Mouse (Mus musculus) ovary, postnatal 36 days (tissue): ENCODE results near the gene Gcnt2.
"Not testable (repeated sequence)": the region's sequence is repeated elsewhere in the genome, so short reads cannot be mapped to it uniquely, and the experiment has no call there.

ENCODE experiments used
- DNase-seq: peaks from one replicate; pipeline ENCODE4 v3.0.0; 2022; ENCODE audit warnings: low spot score, mixed read lengths

The Gcnt2 gene

DNA sequence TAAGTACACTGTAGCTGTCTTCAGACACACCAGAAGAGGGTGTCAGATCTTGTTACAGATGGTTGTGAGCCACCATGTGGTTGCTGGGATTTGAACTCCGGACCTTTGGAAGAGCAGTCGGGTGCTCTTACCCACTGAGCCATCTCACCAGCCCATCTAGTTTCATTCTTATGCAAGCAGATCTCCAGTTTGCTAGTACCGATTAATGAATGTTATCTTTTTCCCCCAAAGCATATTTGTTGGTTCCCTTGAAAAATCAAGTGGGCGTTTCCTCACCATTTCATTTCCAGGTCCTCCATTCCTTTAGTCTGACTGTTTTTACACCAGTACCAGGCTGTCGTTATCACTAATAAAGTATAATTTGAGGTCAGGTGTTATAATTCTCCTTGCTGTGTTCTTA, 139.0 kb downstream of the Gcnt2 start:
- not testable (repeated sequence) for DNase-seq

- peak; percentile 45 for DNase-seq
Observed at GRCm38 (mm10) chr13:41000140-41000925, 140.8 kb downstream of the Gcnt2 start.

GRCm38 (mm10) chr13:41000926-41001639, 141.5 kb downstream of the Gcnt2 start, which contains the start of gene Pak1ip1:
Gene Pak1ip1 (plus strand): TSS chr13:41001023.
- DNase-seq, result peak; percentile 90

GRCm38 (mm10) chr13:41002001-41002400, 142.4 kb downstream of the Gcnt2 start:
- DNase-seq, result no peak

DNA sequence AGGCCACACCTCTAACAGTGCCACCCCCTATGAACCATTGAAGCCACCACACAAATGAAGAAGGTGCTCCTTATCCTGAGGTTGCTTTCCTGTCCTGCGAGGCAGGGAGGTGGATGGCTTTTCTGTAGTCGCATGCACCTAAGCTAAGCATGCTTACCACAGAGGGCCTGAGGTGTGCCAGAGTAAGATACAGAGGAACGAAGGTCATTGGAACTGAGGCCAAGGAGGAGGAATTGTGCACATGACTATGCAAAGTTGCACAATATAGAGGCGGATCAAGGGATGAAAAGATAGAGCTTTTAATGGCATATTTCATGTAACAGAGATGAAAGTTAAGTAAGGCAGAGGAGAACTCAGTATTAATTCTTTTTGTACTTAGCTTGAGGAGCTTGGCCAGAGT, 146.7 kb downstream of the Gcnt2 start:
- DNase-seq, result no peak

- DNase-seq, result no peak
Observed at GRCm38 (mm10) chr13:41008271-41008670, 148.7 kb downstream of the Gcnt2 start.

DNA sequence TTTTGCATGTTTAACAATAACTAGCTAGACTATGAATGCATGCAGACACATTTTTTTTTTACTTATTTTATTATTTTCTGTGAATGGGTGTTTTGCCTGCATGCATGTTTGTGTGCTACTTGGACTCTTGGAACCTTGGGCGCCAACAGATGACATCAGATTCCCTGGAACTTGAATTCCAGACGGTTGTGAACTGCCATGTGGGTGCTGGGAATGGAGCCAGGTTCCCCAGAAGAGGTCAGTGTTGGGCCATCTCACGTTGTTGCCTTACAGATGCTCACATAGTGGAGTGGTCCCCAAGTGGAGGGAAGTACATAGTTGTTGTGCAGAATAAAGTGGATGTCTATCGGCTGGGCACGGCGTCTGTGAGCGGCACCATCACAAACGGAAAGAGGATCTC, 149.4 kb downstream of the Gcnt2 start:
- DNase-seq, result no peak
